Mouse (Mus musculus): ENCODE measurements around the gene Sox13. TPM values are rescaled to one million over a fixed set of nuclear protein-coding genes. Genes with fewer than 3 reads are reported as not detected.
A peak's percentile ranks its signal among the peaks of the same experiment; 100 is the strongest.

Sox13 gene
- polyA plus RNA-seq, 1 experiment from 2014 or later: 4.1 TPM

GRCm38 (mm10) chr1:133421975-133422570, 2.1 kb downstream of the Sox13 start:
- Histone ChIP-seq H3K9me3 (ENCODE audit: control insufficient read depth, low read length) (no peaks in the 10 kb centered on the region), H3K4me1 (replicated peaks; ENCODE audit: control insufficient read depth, insufficient read depth, low read length) (peaks cover 14% of the 10 kb centered on the region), H3K9ac (ENCODE audit: low read depth, low read length) (no peak overlapping the region; the same call in 1 of the 2 replicates), H3K4me3 (ENCODE audit: low read depth, low read length) (peak overlapping the region; percentile 67), H3K27me3 (replicated peaks; ENCODE audit: control insufficient read depth, insufficient read depth, low read length) (peaks cover 39% of the 10 kb centered on the region), H3K36me3 (ENCODE audit: control insufficient read depth, insufficient read depth, low read length) (no peaks in the 10 kb centered on the region), H3K27ac (ENCODE audit: low read depth, low read length) (no peak overlapping the region), H3K4me2 (peak overlapping the region; percentile 86)
- no peak for DNase-seq (ENCODE audit: low spot score)
- ATAC-seq (replicated peaks; ENCODE audit: low FRiP score): no peak
- 45% methylated on average over 16 of the region's 16 CpGs for WGBS

GRCm38 (mm10) chr1:133421061-133421460, 3.1 kb downstream of the Sox13 start:
- ATAC-seq (replicated peaks; ENCODE audit: low FRiP score) (no peak), DNase-seq (ENCODE audit: low spot score) (no peak)
- WGBS: 73% methylated on average over 2 of the region's 2 CpGs
- H3K27ac ChIP-seq (ENCODE audit: low read depth, low read length): no peak overlapping the region
- no peak overlapping the region for H3K4me3 ChIP-seq (ENCODE audit: low read depth, low read length)
- peaks cover 20% of the 10 kb centered on the region for H3K4me1 ChIP-seq (replicated peaks; ENCODE audit: control insufficient read depth, insufficient read depth, low read length)
- H3K9me3 ChIP-seq (ENCODE audit: control insufficient read depth, low read length): no peaks in the 10 kb centered on the region
- no peak overlapping the region for H3K9ac ChIP-seq (ENCODE audit: low read depth, low read length)
- peaks cover 39% of the 10 kb centered on the region for H3K27me3 ChIP-seq (replicated peaks; ENCODE audit: control insufficient read depth, insufficient read depth, low read length)
- no peaks in the 10 kb centered on the region for H3K36me3 ChIP-seq (ENCODE audit: control insufficient read depth, insufficient read depth, low read length)
- H3K4me2 ChIP-seq: no peak overlapping the region

- 50% methylated on average over 3 of the region's 3 CpGs for WGBS
- H3K27ac ChIP-seq (ENCODE audit: low read depth, low read length): no peak overlapping the region
- no peaks in the 10 kb centered on the region for H3K9me3 ChIP-seq (ENCODE audit: control insufficient read depth, low read length)
- no peak overlapping the region for H3K9ac ChIP-seq (ENCODE audit: low read depth, low read length)
- no peak for ATAC-seq (replicated peaks; ENCODE audit: low FRiP score)
- peaks cover 37% of the 10 kb centered on the region for H3K27me3 ChIP-seq (replicated peaks; ENCODE audit: control insufficient read depth, insufficient read depth, low read length)
- H3K36me3 ChIP-seq (ENCODE audit: control insufficient read depth, insufficient read depth, low read length): no peaks in the 10 kb centered on the region
- no peak overlapping the region for H3K4me2 ChIP-seq
- DNase-seq (ENCODE audit: low spot score): no peak
- no peak overlapping the region for H3K4me3 ChIP-seq (ENCODE audit: low read depth, low read length)
- H3K4me1 ChIP-seq (replicated peaks; ENCODE audit: control insufficient read depth, insufficient read depth, low read length): peaks cover 20% of the 10 kb centered on the region
Measured at GRCm38 (mm10) chr1:133420491-133420890, 3.7 kb downstream of the Sox13 start.

GRCm38 (mm10) chr1:133419178-133419834, 4.9 kb downstream of the Sox13 start:
- Histone ChIP-seq H3K9me3 (ENCODE audit: control insufficient read depth, low read length) (no peaks in the 10 kb centered on the region), H3K9ac (ENCODE audit: low read depth, low read length) (no peak overlapping the region), H3K4me1 (replicated peaks; ENCODE audit: control insufficient read depth, insufficient read depth, low read length) (peaks cover 20% of the 10 kb centered on the region), H3K27me3 (replicated peaks; ENCODE audit: control insufficient read depth, insufficient read depth, low read length) (peaks cover 27% of the 10 kb centered on the region), H3K36me3 (ENCODE audit: control insufficient read depth, insufficient read depth, low read length) (no peaks in the 10 kb centered on the region), H3K4me3 (ENCODE audit: low read depth, low read length) (no peak overlapping the region), H3K4me2 (no peak overlapping the region), H3K27ac (ENCODE audit: low read depth, low read length) (no peak overlapping the region)
- WGBS: 74% methylated on average over 3 of the region's 3 CpGs
- ATAC-seq (replicated peaks; ENCODE audit: low FRiP score): no peak
- DNase-seq (ENCODE audit: low spot score): no peak

- Histone ChIP-seq H3K27me3 (replicated peaks; ENCODE audit: control insufficient read depth, insufficient read depth, low read length) (peaks cover 17% of the 10 kb centered on the region), H3K36me3 (ENCODE audit: control insufficient read depth, insufficient read depth, low read length) (no peaks in the 10 kb centered on the region), H3K4me2 (peak overlapping the region; percentile 76), H3K4me3 (ENCODE audit: low read depth, low read length) (peak overlapping the region; percentile 46), H3K9me3 (ENCODE audit: control insufficient read depth, low read length) (no peaks in the 10 kb centered on the region), H3K4me1 (replicated peaks; ENCODE audit: control insufficient read depth, insufficient read depth, low read length) (peaks cover 20% of the 10 kb centered on the region), H3K27ac (ENCODE audit: low read depth, low read length) (no peak overlapping the region), H3K9ac (ENCODE audit: low read depth, low read length) (peak overlapping the region; percentile 66)
- DNase-seq (ENCODE audit: low spot score): peak; percentile 57
- WGBS: 10% methylated on average over 28 of the region's 28 CpGs
- peak; percentile 49; the same call in 1 of the 2 replicates for ATAC-seq (replicated peaks; ENCODE audit: low FRiP score)
Measured at GRCm38 (mm10) chr1:133418164-133418800, 5.9 kb downstream of the Sox13 start.

- Histone ChIP-seq H3K27ac (ENCODE audit: low read depth, low read length) (no peak overlapping the region), H3K4me1 (replicated peaks; ENCODE audit: control insufficient read depth, insufficient read depth, low read length) (peaks cover 20% of the 10 kb centered on the region)
- WGBS: 52% methylated on average over 1 of the region's 1 CpGs
Measured at GRCm38 (mm10) chr1:133417539-133417938, 6.6 kb downstream of the Sox13 start.

GRCm38 (mm10) chr1:133417113-133417512, 7.1 kb downstream of the Sox13 start:
- no peak overlapping the region for H3K9ac ChIP-seq (ENCODE audit: low read depth, low read length)
- 66% methylated on average over 3 of the region's 3 CpGs for WGBS
- H3K4me2 ChIP-seq: no peak overlapping the region
- ATAC-seq (replicated peaks; ENCODE audit: low FRiP score) (no peak), DNase-seq (ENCODE audit: low spot score) (no peak)
- peaks cover 20% of the 10 kb centered on the region for H3K4me1 ChIP-seq (replicated peaks; ENCODE audit: control insufficient read depth, insufficient read depth, low read length)
- no peaks in the 10 kb centered on the region for H3K36me3 ChIP-seq (ENCODE audit: control insufficient read depth, insufficient read depth, low read length)
- H3K27ac ChIP-seq (ENCODE audit: low read depth, low read length): no peak overlapping the region
- no peak overlapping the region for H3K4me3 ChIP-seq (ENCODE audit: low read depth, low read length)
- H3K27me3 ChIP-seq (replicated peaks; ENCODE audit: control insufficient read depth, insufficient read depth, low read length): peaks cover 5% of the 10 kb centered on the region
- H3K9me3 ChIP-seq (ENCODE audit: control insufficient read depth, low read length): no peaks in the 10 kb centered on the region

More at GRCm38 (mm10) chr1:133417539-133417938, 6.6 kb downstream of the Sox13 start:
- Histone ChIP-seq H3K9me3 (ENCODE audit: control insufficient read depth, low read length) (no peaks in the 10 kb centered on the region), H3K4me3 (ENCODE audit: low read depth, low read length) (peak overlapping the region; percentile 46; the same call in 1 of the 2 replicates), H3K36me3 (ENCODE audit: control insufficient read depth, insufficient read depth, low read length) (no peaks in the 10 kb centered on the region), H3K9ac (ENCODE audit: low read depth, low read length) (no peak overlapping the region; the same call in 1 of the 2 replicates), H3K4me2 (peak overlapping the region; percentile 76), H3K27me3 (replicated peaks; ENCODE audit: control insufficient read depth, insufficient read depth, low read length) (peaks cover 10% of the 10 kb centered on the region)
- DNase-seq (ENCODE audit: low spot score): no peak
- no peak for ATAC-seq (replicated peaks; ENCODE audit: low FRiP score)

- no peak overlapping the region for H3K4me3 ChIP-seq (ENCODE audit: low read depth, low read length)
- no peak for DNase-seq (ENCODE audit: low spot score)
- H3K27ac ChIP-seq (ENCODE audit: low read depth, low read length): no peak overlapping the region
- no peaks in the 10 kb centered on the region for H3K9me3 ChIP-seq (ENCODE audit: control insufficient read depth, low read length)
- no peak overlapping the region for H3K4me2 ChIP-seq
- no peaks in the 10 kb centered on the region; the same call in 1 of the 2 replicates for H3K27me3 ChIP-seq (replicated peaks; ENCODE audit: control insufficient read depth, insufficient read depth, low read length)
- no peak overlapping the region for H3K9ac ChIP-seq (ENCODE audit: low read depth, low read length)
- WGBS: 66% methylated on average over 7 of the region's 7 CpGs
- no peak for ATAC-seq (replicated peaks; ENCODE audit: low FRiP score)
- H3K36me3 ChIP-seq (ENCODE audit: control insufficient read depth, insufficient read depth, low read length): no peaks in the 10 kb centered on the region
- peaks cover 20% of the 10 kb centered on the region for H3K4me1 ChIP-seq (replicated peaks; ENCODE audit: control insufficient read depth, insufficient read depth, low read length)
Measured at GRCm38 (mm10) chr1:133416472-133416871, 7.7 kb downstream of the Sox13 start.

Data from liver, embryonic 11.5 days (tissue).